Mouse (Mus musculus): Measurements from ENCODE around the gene Gm16253.

DNA sequence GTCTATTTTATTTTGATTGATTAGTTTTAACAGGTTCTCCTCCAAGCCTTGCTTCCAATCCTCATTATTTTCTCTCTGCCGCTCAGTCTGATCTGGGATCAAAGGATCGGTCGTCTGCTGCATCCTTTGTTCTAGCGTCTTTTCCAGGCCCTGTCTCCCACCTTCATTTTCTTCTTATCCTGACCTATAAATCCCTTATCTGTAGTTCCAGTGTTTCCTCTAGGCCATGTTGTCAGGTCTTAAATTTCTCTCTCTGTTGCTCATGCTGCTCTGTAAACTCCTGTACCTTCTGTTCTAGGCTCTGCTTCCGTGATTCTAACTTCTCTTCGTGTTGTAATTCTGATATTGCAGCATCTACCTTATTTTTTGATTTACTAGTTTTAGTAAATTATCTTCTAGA, 36.0 kb upstream of the Gm16253 start:
- TF ChIP-seq CTCF (conservative IDR thresholded peaks at IDR 0.05; ENCODE audit: low read length) (no peak), POU5F1 (IDR thresholded peaks at IDR 0.05; ENCODE audit: borderline replicate concordance, low read length) (no peak), NANOG (IDR thresholded peaks at IDR 0.05; ENCODE audit: borderline replicate concordance, low read length) (no peak)
